Mouse (Mus musculus) lung, postnatal 0 days (tissue): ENCODE data around the gene Gm8773.

ENCODE experiments used
- CTCF ChIP-seq: IDR thresholded peaks from 2 replicates; pipeline ENCODE4 v1.5.1; 2016; ENCODE audit warnings: antibody characterized with exemption, mild to moderate bottlenecking
- EP300 ChIP-seq: IDR thresholded peaks from 2 replicates; pipeline ENCODE4 v1.6.1; 2016; ENCODE audit warnings: antibody characterized with exemption, mild to moderate bottlenecking, control low read depth

GRCm38 (mm10) chr5:5559798-5560197 is 13.8 kb upstream of the Gm8773 start:
- TF ChIP-seq CTCF, result no peak
- TF ChIP-seq EP300, result no peak
